Mouse (Mus musculus) brain, adult 10 weeks (tissue): ENCODE results near the gene Gm9964. TPM values are rescaled to one million over a fixed set of nuclear protein-coding genes. Genes with fewer than 3 reads are reported as not detected.

Experiments
- polyA plus RNA-seq: library from polyadenylated mRNA; stranded (reverse); fragments of 350-450 nt; fragmentation: Illumina TruSeq; extraction: RNeasy Lipid Tissue Mini Kit (QIAGEN cat#74804); gene quantifications from one replicate; pipeline ENCODE4 v1.2.3, GENCODE M21; 2015; ENCODE audit warnings: low read depth, low replicate concordance

Gm9964 gene
- polyA plus RNA-seq = not detected

DNA sequence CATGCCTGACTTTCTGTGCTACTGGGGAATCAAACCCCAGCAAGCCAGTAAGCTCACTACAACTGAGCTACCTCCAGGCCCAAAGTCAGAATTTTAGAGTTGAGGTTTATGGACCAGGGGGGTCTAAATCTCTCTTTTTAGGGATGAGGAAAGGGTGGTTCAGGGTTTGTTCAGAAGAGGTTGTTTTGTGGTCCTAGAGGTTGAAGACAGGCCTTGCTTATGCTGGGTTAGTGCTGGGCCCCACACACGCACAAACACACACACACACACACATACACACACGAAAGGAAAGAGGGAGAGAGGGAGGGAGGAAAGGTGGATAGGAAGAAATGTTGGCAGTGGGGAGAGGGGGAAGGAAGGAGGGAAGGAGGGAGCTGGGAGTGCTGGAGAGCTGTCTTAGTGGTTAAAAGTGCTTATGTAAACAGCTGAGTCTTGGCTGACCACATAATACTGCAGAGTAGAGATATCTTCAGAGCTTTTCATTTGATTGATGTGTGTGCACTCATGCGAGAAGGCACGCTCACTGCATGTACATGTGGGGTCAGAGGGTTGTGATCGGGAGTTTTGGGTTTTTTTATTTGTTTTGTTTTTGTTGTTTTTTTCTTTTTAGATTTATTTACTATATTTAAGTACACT is at the start of gene Gm9964:
Gene Gm9964 (minus strand): TSS at position 51 of the 636 bp plus-strand sequence.

DNA sequence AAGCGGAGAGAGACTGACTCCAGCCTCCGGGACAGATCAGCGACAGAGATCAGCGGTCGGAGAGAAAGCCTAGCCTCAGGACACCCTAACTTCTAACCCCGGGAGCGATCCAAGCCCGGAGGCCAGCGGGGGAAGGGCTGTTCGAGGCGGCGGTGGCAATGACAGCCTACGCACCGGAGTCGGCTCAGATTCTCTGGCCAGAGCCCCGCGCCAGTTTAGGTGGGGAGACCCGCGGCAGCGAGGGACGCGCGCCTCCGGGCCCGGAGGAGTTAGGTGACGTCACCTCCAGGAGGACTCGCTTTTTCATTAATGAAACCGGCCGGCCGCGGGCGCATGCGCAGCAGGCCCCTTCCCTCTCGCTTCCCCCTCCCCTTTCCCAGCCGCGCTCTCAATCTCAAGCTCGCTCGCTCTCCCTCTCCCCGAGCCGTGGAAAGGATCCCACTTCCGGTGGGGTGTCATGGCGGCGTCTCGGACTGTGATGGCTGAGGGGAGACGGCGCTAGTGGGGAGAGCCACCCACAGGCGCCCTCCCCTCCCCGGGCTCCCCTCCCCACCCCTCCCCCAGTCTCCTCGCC is 42.6 kb upstream of the Gm9964 start, which contains the start of gene Nf1:
Gene Nf1 (plus strand): TSS at position 460 of the 574 bp plus-strand sequence.

DNA sequence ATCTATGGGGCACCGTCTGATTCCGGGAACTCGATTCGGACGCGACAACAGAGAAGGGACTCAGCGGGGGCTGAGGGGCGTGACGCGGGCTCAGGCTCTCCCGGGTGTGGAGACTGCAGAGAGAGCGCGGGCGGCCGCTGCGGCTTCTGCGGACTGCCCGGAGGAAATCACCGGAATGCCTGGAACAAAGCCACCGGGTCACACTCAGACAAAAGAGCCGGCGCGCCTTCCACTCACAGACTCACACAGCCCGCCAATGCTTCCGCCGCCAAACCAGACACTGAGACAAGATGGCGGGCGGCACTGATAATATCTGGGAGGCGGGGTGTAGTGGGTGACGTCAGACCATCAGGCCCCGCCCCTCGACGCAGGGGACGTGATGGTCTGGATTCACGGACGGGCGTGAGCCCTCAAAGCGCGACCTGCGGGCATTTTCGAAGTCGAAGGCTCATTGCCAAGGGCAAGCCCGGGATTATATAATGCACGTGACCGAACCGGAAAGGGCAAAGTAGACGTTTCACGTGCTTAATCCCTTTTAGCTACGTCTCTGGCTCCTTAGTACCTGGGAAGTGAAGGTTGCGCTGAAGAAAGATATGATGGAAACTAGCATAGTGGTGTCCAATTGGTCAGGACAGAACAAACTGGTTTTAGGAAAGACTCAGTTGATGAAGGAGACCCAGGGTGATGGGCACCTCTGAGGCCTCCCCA is 42.2 kb downstream of the Gm9964 start, which contains the start of gene Wsb1:
Gene Wsb1 (minus strand): TSS at position 281 of the 708 bp plus-strand sequence.

Other genes with a start within 250 kb of the Gm9964 start
- 31.1 TPM for gene Ksr1, start 150.5 kb downstream of the Gm9964 start, polyA plus RNA-seq
- 144 TPM for gene Wsb1, start 42.2 kb downstream of the Gm9964 start, polyA plus RNA-seq
- gene Nf1, start 42.8 kb upstream of the Gm9964 start, polyA plus RNA-seq = 31.1 TPM
- 157 TPM for gene Omg, start 207.2 kb upstream of the Gm9964 start, polyA plus RNA-seq
- gene Evi2b, start 226.9 kb upstream of the Gm9964 start, polyA plus RNA-seq = 0.57 TPM
- gene Evi2, start 233.7 kb upstream of the Gm9964 start, polyA plus RNA-seq = 0.15 TPM
- 65.9 TPM for gene Evi2a, start 233.7 kb upstream of the Gm9964 start, polyA plus RNA-seq